Mouse (Mus musculus): Measurements from ENCODE around the gene Gm21188. TPM values are rescaled to one million over a fixed set of nuclear protein-coding genes. Genes with fewer than 3 reads are reported as not detected.
"Not testable (repeated sequence)": the region's sequence is repeated elsewhere in the genome, so short reads cannot be mapped to it uniquely, and the experiment has no call there.

Gm21188 gene
- total RNA-seq (2022): under 1 TPM in 2 of 4 experiments, not detected in 2; 0.12 to 0.22 TPM

- DNase-seq (ENCODE audit: low spot score in 2 of 2): not testable (repeated sequence)
Observed at GRCm38 (mm10) chr13:120052085-120052484, at the start of gene Gm21188. Gene Gm21188 (minus strand): TSS chr13:120052194.

- DNase-seq (ENCODE audit: low spot score in 2 of 2): not testable (repeated sequence)
Observed at GRCm38 (mm10) chr13:120099327-120099726, 47.3 kb upstream of the Gm21188 start.

GRCm38 (mm10) chr13:120096938-120097256 is 44.9 kb upstream of the Gm21188 start:
- DNase-seq (ENCODE audit: low spot score in 2 of 2): not testable (repeated sequence)

GRCm38 (mm10) chr13:120096241-120096937 is 44.4 kb upstream of the Gm21188 start:
- DNase-seq (ENCODE audit: low spot score in 2 of 2): not testable (repeated sequence)

GRCm38 (mm10) chr13:120092950-120093349 is 41.0 kb upstream of the Gm21188 start:
- not testable (repeated sequence) for DNase-seq (ENCODE audit: low spot score in 2 of 2)

- not testable (repeated sequence) for DNase-seq (ENCODE audit: low spot score in 2 of 2)
Observed at GRCm38 (mm10) chr13:120079644-120080043, 27.6 kb upstream of the Gm21188 start.

- not testable (repeated sequence) for DNase-seq (ENCODE audit: low spot score in 2 of 2)
Observed at GRCm38 (mm10) chr13:120070878-120071277, 18.9 kb upstream of the Gm21188 start.

GRCm38 (mm10) chr13:120070012-120070598 is 18.1 kb upstream of the Gm21188 start:
- not testable (repeated sequence) for DNase-seq (ENCODE audit: low spot score in 2 of 2)

- not testable (repeated sequence) for DNase-seq (ENCODE audit: low spot score in 2 of 2)
Observed at GRCm38 (mm10) chr13:120063439-120064089, 11.6 kb upstream of the Gm21188 start.

- not testable (repeated sequence) for DNase-seq (ENCODE audit: low spot score in 2 of 2)
Observed at GRCm38 (mm10) chr13:120062903-120063302, 10.9 kb upstream of the Gm21188 start.

- not testable (repeated sequence) for DNase-seq (ENCODE audit: low spot score in 2 of 2)
Observed at GRCm38 (mm10) chr13:120048608-120049007, 3.4 kb downstream of the Gm21188 start.

- DNase-seq (ENCODE audit: low spot score in 2 of 2): not testable (repeated sequence)
Observed at GRCm38 (mm10) chr13:120048186-120048585, 3.8 kb downstream of the Gm21188 start.

- not testable (repeated sequence) for DNase-seq (ENCODE audit: low spot score in 2 of 2)
Observed at GRCm38 (mm10) chr13:120046422-120047209, 5.4 kb downstream of the Gm21188 start.

GRCm38 (mm10) chr13:120041145-120041544 is 10.8 kb downstream of the Gm21188 start:
- not testable (repeated sequence) for DNase-seq (ENCODE audit: low spot score in 2 of 2)

- not testable (repeated sequence) for DNase-seq (ENCODE audit: low spot score in 2 of 2)
Observed at GRCm38 (mm10) chr13:120037881-120038280, 14.1 kb downstream of the Gm21188 start.

GRCm38 (mm10) chr13:120036577-120037115 is 15.3 kb downstream of the Gm21188 start:
- DNase-seq (ENCODE audit: low spot score in 2 of 2): not testable (repeated sequence)

- DNase-seq (ENCODE audit: low spot score in 2 of 2): not testable (repeated sequence)
Observed at GRCm38 (mm10) chr13:120035151-120035550, 16.8 kb downstream of the Gm21188 start.

- DNase-seq (ENCODE audit: low spot score in 2 of 2): not testable (repeated sequence)
Observed at GRCm38 (mm10) chr13:120034637-120035036, 17.4 kb downstream of the Gm21188 start.

- peak in 1 of 2 experiments; percentile 3 for DNase-seq (ENCODE audit: low spot score in 2 of 2)
Observed at GRCm38 (mm10) chr13:120033516-120034190, 18.3 kb downstream of the Gm21188 start.

- DNase-seq (ENCODE audit: low spot score in 2 of 2): peak; percentile 3 to 14
Observed at GRCm38 (mm10) chr13:120031676-120032075, 20.3 kb downstream of the Gm21188 start.

Data from gastrocnemius, adult 8-10 months (tissue).